Mouse (Mus musculus) cerebellum, postnatal 14 days (tissue): ENCODE measurements around the gene Gm4553.
"Not testable (repeated sequence)": the region's sequence is repeated elsewhere in the genome, so short reads cannot be mapped to it uniquely, and the experiment has no call there.

Experiments
- DNase-seq, 2 experiments: peaks; one replicate each; pipeline ENCODE4 v3.0.0; 2021; ENCODE audit warnings: mixed read lengths in 2 of 2

The Gm4553 gene

GRCm38 (mm10) chr7:142165639-142166038, at the start of gene Gm4553:
Gene Gm4553, minus strand, starts transcription at chr7:142165739.
- DNase-seq: not testable (repeated sequence)

DNA sequence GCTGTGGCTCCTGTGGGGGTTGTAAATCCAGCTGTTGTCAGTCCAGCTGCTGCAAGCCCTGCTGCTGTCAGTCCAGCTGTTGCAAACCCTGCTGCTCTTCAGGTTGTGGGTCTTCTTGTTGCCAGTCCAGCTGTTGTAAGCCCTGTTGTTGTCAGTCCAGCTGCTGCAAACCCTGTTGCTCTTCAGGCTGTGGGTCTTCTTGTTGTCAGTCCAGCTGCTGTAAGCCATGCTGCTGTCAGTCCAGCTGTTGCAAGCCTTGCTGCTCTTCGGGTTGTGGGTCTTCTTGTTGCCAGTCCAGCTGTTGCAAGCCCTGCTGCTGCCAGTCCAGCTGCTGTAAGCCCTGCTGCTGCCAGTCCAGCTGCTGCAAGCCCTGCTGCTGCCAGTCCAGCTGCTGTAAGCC, 46.6 kb upstream of the Gm4553 start:
- not testable (repeated sequence) for DNase-seq

- no peak for DNase-seq
Measured at GRCm38 (mm10) chr7:142211559-142211958, 46.0 kb upstream of the Gm4553 start, which contains the start of gene Gm7579. Gene Gm7579, plus strand, starts transcription at chr7:142211859.

DNA sequence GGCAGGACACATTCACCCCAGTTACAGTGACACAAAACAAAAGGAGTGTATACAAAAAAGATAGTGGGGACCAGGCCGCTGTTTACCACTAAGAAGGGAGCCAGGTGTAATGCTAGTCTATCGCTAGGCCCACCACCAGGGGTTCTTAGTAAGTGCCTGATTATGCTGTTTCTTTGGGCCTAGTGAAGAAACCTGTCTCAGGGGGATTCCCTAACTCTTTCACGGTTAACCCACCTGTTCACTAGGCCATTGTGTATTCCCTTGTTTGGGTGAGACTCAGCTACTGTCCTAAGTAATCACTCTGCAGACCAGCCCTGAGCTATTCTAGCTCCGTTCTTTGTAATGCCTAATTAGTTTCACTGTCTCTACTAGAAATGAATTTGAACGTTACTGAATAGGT, 41.4 kb upstream of the Gm4553 start:
- DNase-seq: not testable (repeated sequence)

DNA sequence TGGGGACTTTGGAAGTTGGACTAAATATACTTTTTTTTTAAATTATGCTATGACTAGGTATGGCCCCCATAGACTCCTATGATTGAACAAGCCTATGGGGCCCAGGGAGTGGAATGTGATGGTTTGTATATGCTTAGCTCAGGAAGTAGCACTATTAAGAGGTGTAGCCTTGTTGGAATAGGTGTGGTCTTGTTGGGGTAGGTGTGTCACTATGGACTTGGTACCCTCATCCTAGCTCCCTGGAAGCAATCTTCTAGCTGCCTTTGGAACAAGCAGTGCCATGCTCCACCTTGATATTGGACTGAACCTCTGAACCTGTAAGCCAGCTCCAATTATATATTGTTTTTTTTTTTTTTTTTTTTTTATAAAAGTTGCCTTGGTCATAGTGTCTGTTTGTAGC, 39.9 kb upstream of the Gm4553 start:
- DNase-seq: no peak

GRCm38 (mm10) chr7:142201064-142201463, 35.5 kb upstream of the Gm4553 start, which contains the start of gene Krtap5-3:
Gene Krtap5-3, plus strand, starts transcription at chr7:142201364.
- DNase-seq: no peak

GRCm38 (mm10) chr7:142198748-142199147, 33.2 kb upstream of the Gm4553 start:
- DNase-seq: no peak

DNA sequence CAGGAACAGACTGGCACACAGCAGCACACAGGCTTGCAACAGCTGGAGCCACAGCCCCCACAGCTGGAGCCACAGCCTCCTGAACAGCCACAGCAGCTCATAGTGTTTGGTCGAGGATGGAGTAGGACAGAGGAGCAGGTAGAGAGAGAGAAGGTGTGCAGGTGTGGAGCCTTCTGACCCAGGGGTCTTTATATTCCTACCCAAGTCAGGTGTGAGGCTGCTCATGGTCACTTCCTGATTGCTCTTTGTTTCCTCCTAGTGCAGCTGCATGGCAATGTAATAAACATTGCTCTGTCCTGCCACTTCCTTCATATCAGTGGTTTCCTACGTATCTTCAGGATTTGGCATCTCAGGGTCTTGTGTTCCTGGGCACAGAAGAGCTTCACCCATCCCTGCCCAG, 24.8 kb upstream of the Gm4553 start, which contains the start of gene Gm10153:
Gene Gm10153 (minus strand): TSS at position 101 of the 400 bp plus-strand sequence.
- DNase-seq: no peak

DNA sequence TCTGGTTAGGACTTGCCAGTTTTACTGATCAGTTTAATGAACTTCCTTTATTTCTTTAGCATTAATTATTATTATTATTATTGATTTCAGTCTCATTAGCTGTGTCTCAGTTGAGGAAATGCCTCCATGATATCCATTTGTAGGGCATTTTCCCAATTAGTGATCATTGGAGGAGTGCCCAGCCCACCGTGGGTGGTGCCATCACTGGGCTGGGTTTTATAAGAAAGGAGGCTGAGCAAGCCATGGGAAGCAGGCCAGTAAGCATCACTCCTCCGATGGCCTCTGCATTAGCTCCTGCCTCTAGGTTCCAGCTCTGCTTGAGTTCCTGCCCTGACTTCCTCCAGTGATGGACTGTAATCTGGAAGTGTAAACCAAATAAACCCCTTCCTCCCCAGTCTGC, 22.6 kb upstream of the Gm4553 start:
- DNase-seq: peak; percentile 7 to 14

GRCm38 (mm10) chr7:142181021-142181420, 15.5 kb upstream of the Gm4553 start:
- peak; percentile 50 to 52 for DNase-seq

GRCm38 (mm10) chr7:142178685-142179084, 13.1 kb upstream of the Gm4553 start:
- DNase-seq: no peak

DNA sequence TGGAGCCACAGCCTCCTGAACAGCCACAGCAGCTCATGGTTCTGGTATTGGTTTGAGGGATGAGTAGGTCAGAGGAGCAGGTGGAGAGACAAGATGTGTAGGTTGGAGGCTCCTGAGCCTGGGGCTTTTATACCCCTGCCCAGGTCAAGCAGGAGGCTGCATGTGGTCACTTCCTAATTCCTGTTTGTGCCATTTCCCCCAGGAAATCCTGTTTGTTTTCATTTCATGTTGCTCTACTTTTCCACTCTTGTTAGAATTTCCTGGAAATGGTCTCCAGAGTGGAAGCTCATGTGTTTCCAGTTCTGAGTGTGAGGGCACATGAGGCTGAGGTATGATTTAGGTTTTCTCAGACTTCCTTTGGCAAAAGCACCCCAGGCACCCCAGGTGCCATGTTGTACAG, 10.4 kb upstream of the Gm4553 start, which contains the start of gene Krtap5-2:
Gene Krtap5-2 (minus strand): TSS at position 101 of the 400 bp plus-strand sequence.
- not testable (repeated sequence) for DNase-seq

GRCm38 (mm10) chr7:142169836-142170235, 4.3 kb upstream of the Gm4553 start:
- DNase-seq: peak in 1 of 2 experiments; percentile 7

DNA sequence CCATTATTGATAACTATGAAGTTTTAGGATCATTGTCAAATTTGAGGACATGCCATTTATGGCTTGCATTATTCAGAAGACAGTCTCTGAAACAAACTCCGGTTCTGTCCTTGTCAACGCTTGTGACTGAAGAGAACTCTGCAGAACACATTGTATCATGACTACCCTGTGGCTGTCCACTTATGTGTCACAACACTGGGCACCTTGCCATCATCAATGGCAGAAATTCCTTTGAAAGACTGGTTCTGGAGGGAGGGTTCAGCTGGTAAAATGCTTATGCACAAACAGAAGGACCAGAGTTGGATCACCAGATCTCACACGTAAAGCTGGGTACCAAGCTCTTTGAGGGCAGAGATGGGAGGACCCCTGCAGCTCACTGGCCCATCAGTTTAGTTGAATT, 6.2 kb downstream of the Gm4553 start:
- DNase-seq: no peak

DNA sequence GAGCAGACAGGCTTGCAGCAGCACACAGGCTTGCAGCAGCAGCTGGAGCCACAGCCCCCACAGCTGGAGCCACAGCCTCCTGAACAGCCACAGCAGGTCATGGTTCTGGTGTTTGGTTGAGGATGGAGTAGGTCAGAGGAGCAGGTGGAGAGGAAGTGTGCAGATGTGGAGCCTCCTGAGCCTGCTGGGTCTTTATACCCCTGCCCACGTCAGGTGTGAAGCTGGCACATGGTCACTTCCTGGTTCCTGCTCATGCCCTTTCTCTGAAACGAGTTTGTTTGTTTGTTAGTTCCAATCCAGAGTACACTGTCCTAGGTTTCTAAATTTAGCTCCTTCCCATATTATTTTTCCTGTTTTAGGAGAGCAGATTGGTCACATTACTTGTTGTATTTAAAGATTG, 8.5 kb downstream of the Gm4553 start, which contains the start of gene Gm29735:
Gene Gm29735 (minus strand): TSS at position 101 of the 400 bp plus-strand sequence.
- not testable (repeated sequence) for DNase-seq

- DNase-seq: no peak
Measured at GRCm38 (mm10) chr7:142155308-142155707, 10.2 kb downstream of the Gm4553 start.

DNA sequence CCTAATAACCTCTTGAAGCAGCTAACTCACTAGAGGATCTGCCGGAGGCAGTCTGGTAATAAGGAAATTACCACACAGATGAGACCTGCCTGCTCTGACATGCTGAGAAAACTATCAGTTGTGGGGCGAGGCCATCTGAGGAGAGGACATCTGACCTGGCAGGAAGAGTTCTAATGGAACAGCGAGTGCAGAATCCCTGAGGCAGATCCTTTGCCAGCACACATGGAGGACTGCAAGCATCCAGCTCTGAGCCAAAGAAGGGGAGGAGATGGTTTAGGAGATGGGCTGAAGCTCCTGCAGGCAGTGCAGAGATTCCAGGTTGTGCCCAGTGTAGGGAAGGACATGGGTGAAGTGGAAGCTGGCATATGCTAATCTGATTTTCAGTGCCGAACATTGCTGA, 13.3 kb downstream of the Gm4553 start:
- peak; percentile 36 to 50 for DNase-seq

DNA sequence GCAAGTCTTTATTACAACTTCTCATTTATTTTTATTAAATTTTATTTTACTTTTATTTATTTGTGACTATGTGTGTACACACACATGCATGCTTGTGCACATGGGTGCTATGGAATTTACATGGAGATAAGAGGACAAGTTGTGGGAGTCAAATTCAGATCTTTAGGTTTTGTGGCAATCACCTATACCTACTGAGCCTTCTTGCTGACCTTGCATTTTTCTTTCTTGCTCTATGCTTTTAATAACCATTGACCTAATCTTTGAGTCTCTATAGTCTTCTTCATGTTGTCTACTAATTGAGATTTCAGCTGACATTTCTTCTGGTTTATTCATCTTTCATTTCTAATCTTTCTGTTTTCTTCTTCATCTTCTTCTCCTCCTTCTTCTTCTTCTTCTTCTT, 16.9 kb downstream of the Gm4553 start:
- DNase-seq: no peak

DNA sequence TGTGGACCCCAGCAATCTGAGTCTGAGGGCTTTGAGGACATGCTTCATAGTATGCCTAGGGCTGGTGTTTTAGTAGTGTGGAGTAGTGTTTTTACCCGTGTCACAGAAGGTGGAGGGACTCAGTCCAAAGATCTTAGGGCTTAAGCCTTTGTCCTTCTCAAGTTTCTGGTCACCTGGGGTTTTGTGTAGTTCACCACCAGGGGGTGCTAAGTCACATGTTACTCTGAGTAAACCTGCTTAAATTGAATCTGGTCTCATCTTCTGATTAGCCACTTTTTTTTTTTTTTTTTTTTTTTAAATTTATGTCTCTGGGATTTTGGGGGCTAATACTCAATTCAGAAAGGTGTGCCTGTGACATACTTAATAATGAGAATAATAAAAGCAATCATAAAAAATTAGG, 19.5 kb downstream of the Gm4553 start:
- DNase-seq: peak; percentile 71 to 79

DNA sequence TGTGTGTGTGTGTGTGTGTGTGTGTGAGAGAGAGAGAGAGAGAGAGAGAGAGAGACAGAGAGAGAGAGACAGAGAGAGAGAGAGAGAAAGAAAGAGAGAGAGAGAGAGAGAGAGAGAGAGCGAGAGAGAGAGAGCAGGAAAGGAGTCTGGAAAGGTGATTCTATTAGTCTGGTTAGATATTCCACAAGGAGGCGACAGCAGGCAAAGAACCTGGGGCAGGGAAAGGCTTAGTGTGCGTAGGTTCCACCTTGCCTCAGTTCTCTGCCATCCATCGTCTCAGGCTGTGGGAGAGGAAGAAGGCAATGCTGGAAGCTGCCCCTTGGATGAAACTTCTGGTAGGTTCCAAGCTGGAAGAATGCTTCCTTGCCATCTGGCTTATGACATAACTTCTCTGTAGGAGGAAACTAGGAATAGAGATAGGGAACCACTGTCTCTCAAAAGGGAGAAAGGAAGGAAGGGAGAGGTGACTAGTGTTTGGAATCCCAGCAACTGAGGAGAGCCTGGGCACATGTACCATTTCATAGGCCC, 20.1 kb downstream of the Gm4553 start:
- DNase-seq: no peak

DNA sequence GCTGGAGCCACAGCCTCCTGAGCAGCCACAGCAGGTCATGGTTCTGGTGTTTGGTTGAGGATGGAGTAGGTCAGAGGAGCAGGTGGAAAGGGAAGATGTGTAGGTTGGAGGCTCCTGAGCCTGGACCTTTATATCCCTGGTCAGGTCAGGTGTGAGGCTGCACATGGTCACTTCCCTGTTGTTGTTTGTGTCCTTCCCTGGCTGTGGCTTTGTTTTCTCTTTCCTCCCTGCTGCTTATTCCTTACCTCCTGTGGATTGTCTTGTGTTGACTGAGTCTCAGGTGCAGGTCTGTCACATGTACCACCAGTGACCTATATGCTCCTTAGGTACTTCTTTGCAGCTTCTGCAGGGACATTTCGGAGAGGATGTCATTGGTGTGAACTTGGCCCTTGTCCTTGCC, 21.0 kb downstream of the Gm4553 start, which contains the start of gene Gm45337:
Gene Gm45337 (minus strand): TSS at position 101 of the 400 bp plus-strand sequence.
- DNase-seq: no peak

DNA sequence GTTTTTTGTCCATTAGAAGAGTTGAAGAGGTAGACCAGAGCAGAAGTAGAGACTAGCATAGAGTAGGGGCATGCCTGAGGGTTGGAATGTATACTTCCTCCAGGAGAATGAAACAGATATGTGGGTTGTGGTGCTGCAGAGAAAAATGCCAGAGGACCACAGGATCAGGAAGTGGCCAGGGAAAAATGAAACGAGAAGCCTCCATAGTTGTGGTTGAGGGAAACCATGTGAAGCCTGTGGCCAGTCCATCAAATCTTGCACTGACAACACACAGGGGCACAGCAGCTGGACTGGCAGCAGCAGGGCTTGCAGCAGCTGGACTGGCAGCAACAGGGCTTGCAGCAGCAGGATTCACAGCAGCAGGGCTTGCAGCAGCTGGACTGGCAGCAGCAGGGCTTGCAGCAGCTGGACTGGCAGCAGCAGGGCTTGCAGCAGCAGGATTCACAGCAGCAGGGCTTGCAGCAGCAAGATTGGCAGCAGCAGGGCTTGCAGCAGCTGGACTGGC, 22.0 kb downstream of the Gm4553 start:
- DNase-seq: not testable (repeated sequence)

DNA sequence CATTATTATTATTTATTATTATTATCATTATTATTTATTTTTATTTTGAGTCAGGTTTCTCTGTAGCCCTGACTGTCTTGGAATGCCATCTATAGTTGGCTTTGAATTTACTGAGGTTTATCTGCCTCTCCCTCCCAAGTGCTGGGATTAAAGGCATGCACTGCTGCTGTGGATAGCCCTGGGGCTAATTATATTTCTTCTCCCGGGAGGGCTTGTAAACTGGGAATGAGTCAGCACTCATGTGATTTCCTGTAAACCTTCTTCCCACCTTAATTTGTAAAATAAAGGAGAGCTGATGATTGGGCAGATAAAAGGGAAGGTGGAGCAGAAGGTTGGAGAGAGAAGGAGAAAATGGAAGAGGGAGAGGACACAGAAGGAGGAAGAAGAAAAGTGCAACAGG, 24.8 kb downstream of the Gm4553 start:
- no peak for DNase-seq

GRCm38 (mm10) chr7:142135934-142136333, 29.6 kb downstream of the Gm4553 start, which contains the start of gene Gm39115:
Gene Gm39115, minus strand, starts transcription at chr7:142136034.
- not testable (repeated sequence) for DNase-seq
